Mouse (Mus musculus) CD4-positive naive resting alpha-beta T cell, adult 57 days (primary cell): ENCODE data around the gene Cdc42. TPM values are rescaled to one million over a fixed set of nuclear protein-coding genes. Genes with fewer than 3 reads are reported as not detected.

ENCODE experiments used
- total RNA-seq: library from RNA; stranded (reverse); gene quantifications from one replicate; pipeline ENCODE4 v1.2.4, GENCODE M21; 2023

Cdc42 gene
- total RNA-seq: 378 TPM

GRCm38 (mm10) chr4:137357517-137358254, at the start of gene Cdc42:
Gene Cdc42, minus strand, starts transcription at chr4:137357720.

GRCm38 (mm10) chr4:137277166-137277513, 80.4 kb downstream of the Cdc42 start, which contains the start of gene Wnt4:
Gene Wnt4, plus strand, starts transcription at chr4:137277489.

Other genes starting within 250 kb of the Cdc42 start
- 0.12 TPM for gene Wnt4, start 80.2 kb downstream of the Cdc42 start, total RNA-seq
- not detected for gene Cela3a, start 52.1 kb upstream of the Cdc42 start, total RNA-seq
- 0.65 TPM for gene Cela3b, start 72.8 kb upstream of the Cdc42 start, total RNA-seq
- gene 1700013G24Rik, start 95.6 kb upstream of the Cdc42 start, total RNA-seq: not detected
- 0.68 TPM for gene Hspg2, start 111.0 kb upstream of the Cdc42 start, total RNA-seq
- not detected for gene Ldlrad2, start 216.8 kb upstream of the Cdc42 start, total RNA-seq
- 220 TPM for gene Usp48, start 236.0 kb upstream of the Cdc42 start, total RNA-seq